Mouse (Mus musculus) limb, embryonic 12.5 days (tissue): Measurements from ENCODE around the gene Hsd17b2. TPM values are rescaled to one million over a fixed set of nuclear protein-coding genes. Genes with fewer than 3 reads are reported as not detected.
"Not testable (repeated sequence)": the region's sequence is repeated elsewhere in the genome, so short reads cannot be mapped to it uniquely, and the experiment has no call there.

ENCODE experiments used
- ATAC-seq: fragments of 200-750 bp; cut with Nextera tagmentation; 2 replicates; pipeline ENCODE4 v1.8.0; 2017; ENCODE audit warnings: low read depth, moderate TSS enrichment; ENCODE audit not compliant: insufficient number of reproducible peaks, insufficient read depth, low FRiP score, low TSS enrichment
- H3K27ac ChIP-seq: fragments of 300-500 bp; sonication (generic); 2 replicates; pipeline ENCODE4 v1.5.1; 2016; ENCODE audit warnings: mild to moderate bottlenecking, moderate library complexity
- H3K27me3 ChIP-seq: fragments of 300-500 bp; sonication (generic); 2 replicates; pipeline ENCODE4 v1.6.1; 2016; ENCODE audit warnings: mild to moderate bottlenecking, moderate library complexity
- H3K36me3 ChIP-seq: fragments of 300-500 bp; sonication (generic); 2 replicates; pipeline ENCODE4 v1.6.1; 2016; ENCODE audit warnings: mild to moderate bottlenecking, moderate library complexity
- H3K4me1 ChIP-seq: fragments of 300-500 bp; sonication (generic); replicated peaks from 2 replicates; pipeline ENCODE4 v1.6.1; 2016
- H3K4me2 ChIP-seq: fragments of 300-500 bp; sonication (generic); 2 replicates; pipeline ENCODE4 v1.6.1; 2016; ENCODE audit warnings: mild to moderate bottlenecking, moderate library complexity
- H3K4me3 ChIP-seq: fragments of 300-500 bp; sonication (generic); replicated peaks from 2 replicates; pipeline ENCODE4 v1.5.1; 2016; ENCODE audit warnings: mild to moderate bottlenecking
- H3K9ac ChIP-seq: fragments of 300-500 bp; sonication (generic); replicated peaks from 2 replicates; pipeline ENCODE4 v1.6.1; 2016; ENCODE audit warnings: mild to moderate bottlenecking, moderate library complexity
- H3K9me3 ChIP-seq: fragments of 300-500 bp; sonication (generic); 2 replicates; pipeline ENCODE4 v1.6.1; 2016; ENCODE audit warnings: mild to moderate bottlenecking, moderate library complexity
- WGBS: fragments of 180-500 bp; shearing (Covaris S2); methylation state at CpG from one replicate; pipeline ENCODE4 v1.1.7; 2016; 5-methylcytosine and 5-hydroxymethylcytosine counted together
- polyA plus RNA-seq: library from polyadenylated mRNA; unstranded; fragments of >200 nt; fragmentation: Nextera tagmentation; extraction: Ambion mirVana; gene quantifications from 2 replicates; pipeline ENCODE4 v1.2.1, GENCODE M21; 2016

Hsd17b2 gene
- polyA plus RNA-seq, 1 experiment from 2014 or later = not detected

- no peak for ATAC-seq
These were observed 10.5 kb downstream of the Hsd17b2 start for GRCm38 (mm10) chr8:117712226-117712625.

DNA sequence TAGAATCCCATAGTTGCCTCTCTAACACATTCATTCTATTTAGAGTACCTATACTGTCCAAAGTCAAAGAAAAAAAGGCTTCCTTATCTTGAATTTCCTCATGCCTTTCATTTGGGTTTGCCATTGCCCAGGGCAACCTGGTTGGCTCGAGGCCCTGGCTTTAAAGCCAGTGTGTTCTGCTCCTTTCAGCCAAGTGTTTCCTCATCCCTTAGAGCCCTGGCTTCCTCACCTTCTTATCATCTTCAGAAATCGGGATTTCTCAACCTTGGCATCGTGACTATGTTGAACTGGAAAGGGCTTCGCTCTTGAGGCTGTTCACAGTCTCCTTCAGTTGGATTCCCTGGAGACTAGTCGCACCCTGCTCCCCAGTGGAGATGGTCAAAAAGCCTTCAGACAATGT, 12.9 kb downstream of the Hsd17b2 start:
- Histone ChIP-seq H3K9ac (no peak overlapping the region), H3K4me2 (no peak overlapping the region), H3K27me3 (no peaks in the 10 kb centered on the region), H3K36me3 (no peaks in the 10 kb centered on the region), H3K27ac (no peak overlapping the region), H3K4me3 (no peak overlapping the region), H3K9me3 (no peaks in the 10 kb centered on the region), H3K4me1 (peaks cover 7% of the 10 kb centered on the region; the same call in 1 of the 2 replicates)
- no peak for ATAC-seq
- 93% methylated on average over 5 of the region's 5 CpGs for WGBS

More at GRCm38 (mm10) chr8:117712226-117712625, 10.5 kb downstream of the Hsd17b2 start:
- no peak overlapping the region for H3K9ac ChIP-seq
- 56% methylated on average over 5 of the region's 5 CpGs for WGBS
- no peaks in the 10 kb centered on the region for H3K36me3 ChIP-seq
- H3K4me2 ChIP-seq = no peak overlapping the region
- H3K4me1 ChIP-seq = peaks cover 7% of the 10 kb centered on the region; the same call in 1 of the 2 replicates
- no peak overlapping the region for H3K27ac ChIP-seq
- H3K9me3 ChIP-seq = no peaks in the 10 kb centered on the region
- H3K4me3 ChIP-seq = no peak overlapping the region
- no peaks in the 10 kb centered on the region for H3K27me3 ChIP-seq

DNA sequence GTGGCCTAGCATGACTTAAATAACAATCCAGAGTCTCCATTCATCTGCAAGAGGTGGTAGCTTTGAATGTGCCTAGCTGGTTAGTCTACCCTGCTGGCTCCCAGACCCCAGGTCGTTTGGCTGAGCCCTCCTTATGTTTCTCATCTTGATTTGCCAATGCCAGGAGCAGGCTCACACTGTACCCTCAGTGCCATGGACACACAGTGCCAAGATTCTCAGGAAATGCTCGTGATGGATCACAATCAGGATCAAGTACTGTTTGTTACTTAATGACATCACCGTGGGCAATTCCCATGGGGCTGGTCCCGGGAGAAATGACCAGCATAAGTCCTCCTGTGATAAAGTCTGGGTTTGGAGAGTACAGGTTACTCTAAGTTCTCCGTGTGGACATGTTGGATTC, 14.2 kb downstream of the Hsd17b2 start:
- Histone ChIP-seq H3K9ac (no peak overlapping the region), H3K27me3 (no peaks in the 10 kb centered on the region), H3K9me3 (no peaks in the 10 kb centered on the region), H3K27ac (no peak overlapping the region), H3K36me3 (no peaks in the 10 kb centered on the region), H3K4me3 (no peak overlapping the region), H3K4me2 (no peak overlapping the region), H3K4me1 (peaks cover 7% of the 10 kb centered on the region; the same call in 1 of the 2 replicates)
- 77% methylated on average over 5 of the region's 5 CpGs for WGBS
- no peak for ATAC-seq

GRCm38 (mm10) chr8:117718152-117718860, 16.6 kb downstream of the Hsd17b2 start:
- Histone ChIP-seq H3K9ac (no peak overlapping the region), H3K4me1 (no peaks in the 10 kb centered on the region), H3K4me3 (no peak overlapping the region), H3K9me3 (0 out of 2 replicates have a peak, but pooled peaks cover 4% of the 10 kb centered on the region), H3K27me3 (no peaks in the 10 kb centered on the region), H3K4me2 (no peak overlapping the region), H3K36me3 (no peaks in the 10 kb centered on the region), H3K27ac (no peak overlapping the region)
- 81% methylated on average over 14 of the region's 14 CpGs for WGBS
- ATAC-seq = no peak

- Histone ChIP-seq H3K4me3 (no peak overlapping the region), H3K36me3 (no peaks in the 10 kb centered on the region), H3K9me3 (0 out of 2 replicates have a peak, but pooled peaks cover 4% of the 10 kb centered on the region), H3K9ac (no peak overlapping the region), H3K27me3 (no peaks in the 10 kb centered on the region), H3K27ac (no peak overlapping the region), H3K4me2 (no peak overlapping the region), H3K4me1 (no peaks in the 10 kb centered on the region)
- no peak for ATAC-seq
- WGBS = 71% methylated on average over 7 of the region's 7 CpGs
These were observed 24.8 kb downstream of the Hsd17b2 start for GRCm38 (mm10) chr8:117726467-117726866.

DNA sequence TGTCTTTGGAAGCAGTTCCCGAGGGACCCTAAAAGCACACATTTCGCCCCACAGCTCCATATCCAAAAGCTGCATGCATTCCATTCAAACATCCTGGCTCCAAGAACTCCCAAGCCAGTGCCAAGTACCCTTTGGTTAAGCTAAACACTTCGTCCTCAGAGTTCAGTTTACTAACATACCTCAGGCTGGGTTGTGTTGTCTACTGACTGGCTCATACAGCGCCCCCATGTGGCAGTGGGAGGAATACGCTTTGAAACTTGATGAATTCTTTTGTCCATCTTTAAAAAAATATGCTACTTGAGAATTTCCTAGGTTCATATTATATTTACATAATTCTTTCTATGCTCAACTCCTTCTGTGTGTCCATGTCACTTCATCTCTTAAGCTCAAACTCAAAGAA, 25.9 kb downstream of the Hsd17b2 start:
- Histone ChIP-seq H3K9ac (no peak overlapping the region), H3K9me3 (0 out of 2 replicates have a peak, but pooled peaks cover 4% of the 10 kb centered on the region), H3K4me3 (no peak overlapping the region), H3K27me3 (no peaks in the 10 kb centered on the region), H3K4me2 (no peak overlapping the region), H3K4me1 (no peaks in the 10 kb centered on the region), H3K27ac (no peak overlapping the region), H3K36me3 (no peaks in the 10 kb centered on the region)
- ATAC-seq = no peak
- WGBS = 60% methylated on average over 5 of the region's 5 CpGs

- Histone ChIP-seq H3K9ac (no peak overlapping the region), H3K4me3 (no peak overlapping the region), H3K9me3 (no peaks in the 10 kb centered on the region), H3K27me3 (no peaks in the 10 kb centered on the region), H3K27ac (no peak overlapping the region), H3K4me1 (no peaks in the 10 kb centered on the region), H3K4me2 (no peak overlapping the region), H3K36me3 (no peaks in the 10 kb centered on the region)
- ATAC-seq = no peak
- 87% methylated on average over 4 of the region's 4 CpGs for WGBS
These were observed 26.5 kb downstream of the Hsd17b2 start for GRCm38 (mm10) chr8:117728234-117728633.

GRCm38 (mm10) chr8:117730980-117731379, 29.3 kb downstream of the Hsd17b2 start:
- H3K27ac ChIP-seq = no peak overlapping the region
- H3K36me3 ChIP-seq = no peaks in the 10 kb centered on the region
- 63% methylated on average over 10 of the region's 10 CpGs for WGBS
- H3K4me2 ChIP-seq = no peak overlapping the region
- no peak overlapping the region for H3K9ac ChIP-seq
- no peak overlapping the region for H3K4me3 ChIP-seq
- H3K27me3 ChIP-seq = no peaks in the 10 kb centered on the region
- no peak for ATAC-seq
- no peaks in the 10 kb centered on the region for H3K4me1 ChIP-seq
- H3K9me3 ChIP-seq = no peaks in the 10 kb centered on the region

DNA sequence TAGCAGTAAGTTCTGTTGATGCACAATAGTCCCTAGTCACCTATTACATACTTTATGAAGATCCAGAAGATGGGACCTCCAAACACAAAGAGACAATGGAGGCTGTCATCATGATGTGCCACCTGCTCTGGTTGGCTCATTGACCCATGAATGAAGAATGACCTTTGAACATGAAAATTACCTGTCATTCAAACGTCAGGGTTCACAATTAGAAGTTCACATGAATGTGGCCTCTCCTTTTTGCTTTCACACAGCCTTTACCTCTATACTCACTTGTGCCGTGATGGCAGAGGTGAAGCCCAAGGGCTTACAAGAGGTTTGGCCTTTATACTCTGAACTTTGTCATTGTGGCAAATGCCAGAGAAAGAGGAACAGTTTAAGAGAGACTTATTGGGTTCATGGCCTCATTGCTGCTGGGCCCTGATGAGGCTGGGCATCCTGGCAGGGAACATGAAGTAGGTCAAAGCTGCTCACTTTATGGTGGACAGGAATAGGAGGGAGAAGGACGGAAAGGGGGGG, 35.0 kb downstream of the Hsd17b2 start:
- Histone ChIP-seq H3K27me3 (no peaks in the 10 kb centered on the region), H3K4me3 (no peak overlapping the region), H3K9me3 (no peaks in the 10 kb centered on the region), H3K4me1 (no peaks in the 10 kb centered on the region), H3K9ac (no peak overlapping the region), H3K4me2 (no peak overlapping the region), H3K27ac (no peak overlapping the region), H3K36me3 (no peaks in the 10 kb centered on the region)
- 73% methylated on average over 3 of the region's 3 CpGs for WGBS
- no peak for ATAC-seq

GRCm38 (mm10) chr8:117738206-117738605, 36.5 kb downstream of the Hsd17b2 start:
- not testable (repeated sequence) for H3K4me3 ChIP-seq, H3K36me3 ChIP-seq, H3K4me1 ChIP-seq, H3K9ac ChIP-seq, H3K27me3 ChIP-seq, ATAC-seq, H3K9me3 ChIP-seq, H3K27ac ChIP-seq, H3K4me2 ChIP-seq
- 87% methylated on average over 1 of the region's 1 CpGs for WGBS

GRCm38 (mm10) chr8:117740387-117740998, 38.8 kb downstream of the Hsd17b2 start:
- no peak overlapping the region for H3K9ac ChIP-seq
- H3K9me3 ChIP-seq = no peaks in the 10 kb centered on the region
- H3K4me1 ChIP-seq = no peaks in the 10 kb centered on the region
- H3K4me2 ChIP-seq = no peak overlapping the region
- H3K4me3 ChIP-seq = no peak overlapping the region
- WGBS = 90% methylated on average over 5 of the region's 5 CpGs
- H3K27me3 ChIP-seq = no peaks in the 10 kb centered on the region
- no peaks in the 10 kb centered on the region for H3K36me3 ChIP-seq
- no peak for ATAC-seq
- no peak overlapping the region for H3K27ac ChIP-seq
